Mouse (Mus musculus) kidney, embryonic 16.5 days (tissue): Measurements from ENCODE around the gene Lrp1. TPM values are rescaled to one million over a fixed set of nuclear protein-coding genes. Genes with fewer than 3 reads are reported as not detected.

Experiments used
- ATAC-seq: fragments of 200-750 bp; cut with Nextera tagmentation; 2 replicates; pipeline ENCODE4 v1.8.0; 2017; ENCODE audit warnings: moderate TSS enrichment; ENCODE audit not compliant: low FRiP score, low TSS enrichment
- H3K27ac ChIP-seq: fragments of 300-500 bp; sonication (generic); 2 replicates; pipeline ENCODE4 v1.5.1; 2014; ENCODE audit warnings: low read length
- H3K27me3 ChIP-seq: fragments of 300-500 bp; sonication (generic); 2 replicates; pipeline ENCODE4 v1.6.1; 2014; ENCODE audit warnings: low read length, control low read depth, mixed read lengths; ENCODE audit not compliant: insufficient read depth
- H3K36me3 ChIP-seq: fragments of 300-500 bp; sonication (generic); 2 replicates; pipeline ENCODE4 v1.6.1; 2014; ENCODE audit warnings: low read length, control low read depth, mixed read lengths; ENCODE audit not compliant: insufficient read depth
- H3K4me1 ChIP-seq: fragments of 300-500 bp; sonication (generic); 2 replicates; pipeline ENCODE4 v1.6.1; 2014; ENCODE audit warnings: low read length, control low read depth, mixed read lengths; ENCODE audit not compliant: insufficient read depth
- H3K4me2 ChIP-seq: fragments of 300-500 bp; sonication (generic); replicated peaks from 2 replicates; pipeline ENCODE4 v1.6.1; 2014; ENCODE audit warnings: low read depth, low read length
- H3K4me3 ChIP-seq: fragments of 300-500 bp; sonication (generic); 2 replicates; pipeline ENCODE4 v1.5.1; 2014; ENCODE audit warnings: mild to moderate bottlenecking, low read length
- H3K9ac ChIP-seq: fragments of 300-500 bp; sonication (generic); replicated peaks from 2 replicates; pipeline ENCODE4 v1.6.1; 2014; ENCODE audit warnings: low read length
- H3K9me3 ChIP-seq: fragments of 300-500 bp; sonication (generic); 2 replicates; pipeline ENCODE4 v1.6.1; 2016; ENCODE audit warnings: low read length, control low read depth
- WGBS: fragments of 180-500 bp; shearing (Covaris S2); extraction: QIAGEN DNeasy Blood & Tissue Kit; methylation state at CpG from one replicate; pipeline ENCODE4 v1.1.7; 2014; 5-methylcytosine and 5-hydroxymethylcytosine counted together
- polyA plus RNA-seq: library from polyadenylated mRNA; unstranded; fragments of >200 nt; fragmentation: Nextera tagmentation; extraction: Ambion mirVana; gene quantifications from 2 replicates; pipeline ENCODE4 v1.2.1, GENCODE M21; 2015

Gene Lrp1
- polyA plus RNA-seq, 1 experiment from 2014 or later, result 71.7 TPM

DNA sequence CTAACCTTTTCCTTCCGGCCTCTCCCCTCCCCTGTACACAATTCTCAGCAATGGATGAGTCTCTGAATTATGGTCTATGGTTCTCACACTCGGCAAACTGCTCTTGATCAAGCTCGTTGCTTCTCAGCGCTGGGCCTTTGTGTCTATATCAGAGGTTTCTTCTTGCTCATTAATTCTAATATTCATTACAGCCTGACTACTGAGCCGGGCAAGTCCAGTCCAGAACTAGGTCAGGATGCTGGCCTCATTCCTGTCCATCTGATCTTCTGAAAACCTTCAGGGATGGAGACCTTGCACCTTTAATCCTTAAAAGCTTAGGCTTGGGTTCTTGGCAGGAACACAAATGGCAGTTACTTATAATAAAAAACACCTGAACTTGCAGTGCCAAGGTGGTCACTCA, 121.4 kb downstream of the Lrp1 start:
- H3K27me3 ChIP-seq, result no peaks in the 10 kb centered on the region
- H3K9me3 ChIP-seq, result no peaks in the 10 kb centered on the region
- H3K4me2 ChIP-seq, result no peak overlapping the region
- H3K27ac ChIP-seq, result no peak overlapping the region
- no peak overlapping the region for H3K4me3 ChIP-seq
- no peak for ATAC-seq
- no peak overlapping the region for H3K9ac ChIP-seq
- 34% methylated on average over 5 of the region's 5 CpGs for WGBS
- no peaks in the 10 kb centered on the region for H3K4me1 ChIP-seq
- peaks cover 36% of the 10 kb centered on the region for H3K36me3 ChIP-seq

DNA sequence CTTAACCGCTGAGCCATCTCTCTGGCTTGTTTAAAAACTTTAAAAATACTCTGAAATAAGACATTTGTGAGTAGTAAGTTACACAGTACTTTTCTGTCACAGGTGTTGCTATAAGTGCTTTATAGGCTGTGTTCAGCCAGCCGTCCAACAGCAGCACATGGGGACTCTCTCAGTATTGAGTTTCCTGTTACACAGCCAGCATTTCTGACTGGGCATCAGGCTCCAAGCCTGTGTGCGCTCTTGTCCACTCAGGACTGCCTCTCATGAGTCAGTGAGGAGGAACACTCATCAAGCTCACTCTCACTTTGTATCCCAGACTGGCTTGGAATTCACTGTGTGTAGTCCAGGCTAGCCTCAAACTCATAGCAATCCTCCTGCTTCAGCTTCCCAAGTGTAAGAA, 124.8 kb downstream of the Lrp1 start:
- Histone ChIP-seq H3K4me1 (no peaks in the 10 kb centered on the region), H3K36me3 (peaks cover 61% of the 10 kb centered on the region), H3K27ac (no peak overlapping the region), H3K27me3 (no peaks in the 10 kb centered on the region), H3K4me2 (no peak overlapping the region), H3K9me3 (no peaks in the 10 kb centered on the region), H3K4me3 (no peak overlapping the region), H3K9ac (no peak overlapping the region)
- 77% methylated on average over 3 of the region's 3 CpGs for whole genome bisulfite sequencing
- ATAC-seq, result no peak

DNA sequence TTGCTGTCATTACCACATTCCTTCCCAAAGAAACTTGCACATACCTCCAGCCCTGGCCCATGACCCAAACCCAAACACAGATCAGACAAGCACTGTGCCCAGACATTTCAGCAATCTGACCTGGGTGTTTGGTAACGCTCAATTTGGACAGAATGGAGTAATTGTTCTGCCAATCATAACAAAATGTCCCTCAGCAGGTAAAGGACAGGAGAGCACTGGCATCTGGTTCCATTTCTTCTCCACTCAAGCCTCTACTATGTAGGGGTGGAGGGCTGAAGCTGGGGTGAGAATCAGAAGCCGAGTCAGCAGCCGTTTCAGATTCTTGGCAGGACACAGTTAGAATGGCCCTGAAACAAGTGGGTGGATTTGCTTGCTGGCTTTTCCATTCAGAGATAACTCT, 128.8 kb downstream of the Lrp1 start:
- Histone ChIP-seq H3K4me1 (0 out of 2 replicates have a peak, but pooled peaks cover 3% of the 10 kb centered on the region), H3K9me3 (no peaks in the 10 kb centered on the region), H3K27ac (no peak overlapping the region), H3K4me3 (no peak overlapping the region), H3K9ac (no peak overlapping the region), H3K4me2 (no peak overlapping the region), H3K36me3 (peaks cover 68% of the 10 kb centered on the region), H3K27me3 (no peaks in the 10 kb centered on the region)
- no peak for ATAC-seq
- 86% methylated on average over 3 of the region's 3 CpGs for WGBS

DNA sequence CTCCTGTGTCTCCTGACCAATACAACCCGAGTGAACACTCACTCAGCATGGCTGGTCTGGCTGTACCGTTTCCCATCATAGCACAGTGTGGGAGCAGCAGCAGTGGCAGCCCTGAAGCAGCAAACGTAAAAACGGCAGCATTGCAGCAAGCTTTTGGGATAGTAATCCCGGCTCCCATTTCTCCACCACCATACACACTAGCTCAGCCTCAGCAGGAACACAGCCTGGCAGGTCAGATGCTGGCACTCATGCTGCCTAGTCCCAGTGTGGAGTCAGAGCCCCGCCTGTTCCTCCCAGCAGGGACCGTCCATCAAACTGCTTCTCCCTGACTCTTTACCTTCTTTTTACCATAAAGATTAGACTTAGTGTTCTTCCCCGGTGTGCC, 129.8 kb downstream of the Lrp1 start:
- peaks cover 63% of the 10 kb centered on the region for H3K36me3 ChIP-seq
- 75% methylated on average over 8 of the region's 8 CpGs for WGBS
- H3K27ac ChIP-seq, result no peak overlapping the region
- no peaks in the 10 kb centered on the region for H3K9me3 ChIP-seq
- no peak overlapping the region for H3K4me2 ChIP-seq
- ATAC-seq, result 0 out of 2 replicates have a peak, but pooled peaks have one; percentile 2
- no peak overlapping the region for H3K4me3 ChIP-seq
- no peaks in the 10 kb centered on the region for H3K27me3 ChIP-seq
- H3K4me1 ChIP-seq, result 0 out of 2 replicates have a peak, but pooled peaks cover 3% of the 10 kb centered on the region
- H3K9ac ChIP-seq, result no peak overlapping the region

DNA sequence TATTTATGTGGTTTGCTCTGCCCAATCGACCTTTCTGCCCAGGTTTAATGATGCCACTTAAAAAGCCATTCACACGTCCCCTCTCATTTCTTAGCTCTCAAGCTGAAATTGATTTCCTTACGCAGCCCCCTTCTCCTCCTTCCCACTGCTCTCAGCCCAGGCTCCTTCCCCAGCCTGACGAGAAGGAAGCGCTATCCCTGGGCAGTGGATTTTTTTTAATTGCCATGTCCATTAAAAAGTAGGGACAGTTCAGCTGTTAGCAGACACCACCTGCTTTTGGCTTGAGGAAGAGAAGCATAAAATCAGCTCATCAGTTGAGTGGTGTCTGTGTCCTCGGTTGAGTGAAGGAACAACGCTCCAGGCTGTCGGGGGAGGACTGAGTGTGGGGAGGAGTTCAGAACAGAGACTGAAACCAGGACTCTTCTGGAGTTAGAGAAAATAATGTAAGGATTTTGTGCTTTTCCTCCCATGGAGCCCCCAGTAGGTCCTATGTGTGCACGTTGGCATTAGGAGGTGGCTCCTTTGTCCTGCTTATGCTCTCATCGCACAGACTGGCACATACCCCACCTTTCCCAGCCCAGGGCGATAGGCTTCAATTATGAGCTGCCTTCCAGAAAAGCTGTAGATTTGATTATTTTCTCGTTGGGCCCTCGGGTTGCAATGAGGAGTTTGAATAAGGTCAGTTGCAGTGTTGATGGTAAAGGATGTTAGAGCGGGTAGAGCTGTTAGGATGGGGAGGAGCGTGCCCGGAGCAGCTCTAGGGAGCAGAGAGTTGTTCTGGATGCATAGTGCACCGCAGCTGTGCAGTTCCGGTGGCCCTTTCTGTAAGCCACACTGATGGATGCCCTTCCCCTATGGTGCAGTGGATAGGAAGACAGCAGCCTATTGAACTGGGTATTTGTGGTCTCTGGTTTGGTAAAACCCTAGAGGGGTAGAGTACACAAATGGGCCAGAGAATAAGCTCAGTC, 130.5 kb downstream of the Lrp1 start:
- H3K4me1 ChIP-seq, result 0 out of 2 replicates have a peak, but pooled peaks cover 3% of the 10 kb centered on the region
- H3K27ac ChIP-seq, result no peak overlapping the region
- H3K4me2 ChIP-seq, result no peak overlapping the region
- H3K4me3 ChIP-seq, result no peak overlapping the region
- peak; percentile 32; the same call in 1 of the 2 replicates for ATAC-seq
- H3K9me3 ChIP-seq, result no peaks in the 10 kb centered on the region
- H3K9ac ChIP-seq, result no peak overlapping the region
- peaks cover 58% of the 10 kb centered on the region for H3K36me3 ChIP-seq
- no peaks in the 10 kb centered on the region for H3K27me3 ChIP-seq
- WGBS, result 58% methylated on average over 18 of the region's 18 CpGs

DNA sequence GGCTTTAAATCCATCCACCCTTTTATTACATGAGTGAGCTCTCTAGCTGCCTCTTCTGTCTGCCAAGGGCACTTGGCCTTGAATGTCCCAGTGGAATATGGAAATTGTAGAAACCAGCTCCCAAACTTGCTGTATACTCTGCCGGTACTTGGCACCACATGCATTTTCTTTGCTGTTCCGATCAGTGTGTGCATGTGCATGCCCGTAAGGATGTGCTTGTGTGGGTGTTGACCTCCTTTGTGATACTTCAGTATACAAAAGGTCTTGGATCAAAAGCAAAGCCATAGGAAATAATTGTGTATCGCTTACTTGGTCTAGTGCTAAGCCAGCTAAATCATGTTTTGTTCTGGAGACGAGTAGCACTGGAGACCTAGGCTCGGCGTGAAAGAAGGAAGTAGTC, 132.1 kb downstream of the Lrp1 start:
- WGBS, result 77% methylated on average over 7 of the region's 7 CpGs
- no peak for ATAC-seq
- peaks cover 56% of the 10 kb centered on the region for H3K36me3 ChIP-seq

More for the DNA sequence above, 132.1 kb downstream of the Lrp1 start:
- Histone ChIP-seq H3K4me2 (no peak overlapping the region), H3K9me3 (no peaks in the 10 kb centered on the region), H3K4me1 (0 out of 2 replicates have a peak, but pooled peaks cover 3% of the 10 kb centered on the region), H3K27me3 (no peaks in the 10 kb centered on the region), H3K4me3 (no peak overlapping the region), H3K9ac (0 out of 2 replicates have a peak overlapping the region, but pooled peaks have one; percentile 11), H3K27ac (no peak overlapping the region)

Other genes with a start within 250 kb of the Lrp1 start
- 28.1 and 29.0 TPM in 2 replicates for gene R3hdm2, start 240.8 kb downstream of the Lrp1 start, polyA plus RNA-seq
- gene Stac3, start 119.5 kb downstream of the Lrp1 start, polyA plus RNA-seq, result 0.85 and 1.9 TPM in 2 replicates
- gene Ndufa4l2, start 106.2 kb downstream of the Lrp1 start, polyA plus RNA-seq, result 74.4 and 77.3 TPM in 2 replicates
- gene Shmt2, start 98.7 kb downstream of the Lrp1 start, polyA plus RNA-seq, result 119 and 123 TPM in 2 replicates
- gene Nxph4, start 86.6 kb downstream of the Lrp1 start, polyA plus RNA-seq, result 1.8 and 2.3 TPM in 2 replicates
- gene Stat6, start 21.8 kb upstream of the Lrp1 start, polyA plus RNA-seq, result 33.8 and 37.4 TPM in 2 replicates
- gene Nemp1, start 45.8 kb upstream of the Lrp1 start, polyA plus RNA-seq, result 10.6 and 10.7 TPM in 2 replicates
- gene Nab2, start 47.4 kb upstream of the Lrp1 start, polyA plus RNA-seq, result 28.8 and 32.1 TPM in 2 replicates
- gene Myo1a, start 84.0 kb upstream of the Lrp1 start, polyA plus RNA-seq, result 0.31 and 0.50 TPM in 2 replicates
- gene Tac2, start 103.3 kb upstream of the Lrp1 start, polyA plus RNA-seq, result 1.7 and 2.0 TPM in 2 replicates
- 4.0 and 4.1 TPM in 2 replicates for gene Zbtb39, start 118.4 kb upstream of the Lrp1 start, polyA plus RNA-seq
- 10.7 and 11.9 TPM in 2 replicates for gene Gpr182, start 130.6 kb upstream of the Lrp1 start, polyA plus RNA-seq
- gene Rdh1, start 138.6 kb upstream of the Lrp1 start, polyA plus RNA-seq, result 0.22 and 0.23 TPM in 2 replicates
- gene Rdh16f1, start 138.6 kb upstream of the Lrp1 start, polyA plus RNA-seq, result 0.42 and 0.72 TPM in 2 replicates
- not detected in 2 replicates for gene Rdh9, start 155.2 kb upstream of the Lrp1 start, polyA plus RNA-seq
- 1.1 and 1.6 TPM in 2 replicates for gene Rdh16, start 180.0 kb upstream of the Lrp1 start, polyA plus RNA-seq
- 6.8 TPM in 2 replicates for gene Rdh19, start 228.8 kb upstream of the Lrp1 start, polyA plus RNA-seq
- 1.1 and 1.3 TPM in 2 replicates for gene Rdh16f2, start 245.3 kb upstream of the Lrp1 start, polyA plus RNA-seq